Mouse (Mus musculus) fibroblast of lung, adult 2 months (primary cell): Measurements from ENCODE around the gene Wdr72.

Experiments
- DNase-seq: peaks from one replicate; pipeline ENCODE4 v3.0.0-alpha.2; 2011; ENCODE audit warnings: low read depth

The Wdr72 gene

DNA sequence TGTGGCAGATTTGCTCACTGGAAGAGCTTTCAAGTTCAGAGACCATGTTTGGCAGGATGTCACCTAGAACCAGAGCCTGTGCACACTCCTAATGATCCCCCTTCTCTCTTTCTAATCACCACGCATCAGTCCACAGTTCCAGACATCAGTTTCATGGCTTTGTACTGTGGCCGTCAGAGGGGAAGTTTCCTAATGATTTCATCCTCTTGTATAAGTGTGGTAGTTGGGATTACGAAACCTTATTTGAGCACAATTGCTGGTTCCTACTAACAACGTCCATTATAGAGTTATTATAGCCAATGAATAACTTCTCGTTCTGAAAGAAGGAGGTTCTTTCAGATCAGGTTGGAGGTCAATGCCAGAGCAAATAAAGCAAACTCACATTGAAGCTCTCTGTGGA, 131.1 kb downstream of the Wdr72 start:
- no peak for DNase-seq

DNA sequence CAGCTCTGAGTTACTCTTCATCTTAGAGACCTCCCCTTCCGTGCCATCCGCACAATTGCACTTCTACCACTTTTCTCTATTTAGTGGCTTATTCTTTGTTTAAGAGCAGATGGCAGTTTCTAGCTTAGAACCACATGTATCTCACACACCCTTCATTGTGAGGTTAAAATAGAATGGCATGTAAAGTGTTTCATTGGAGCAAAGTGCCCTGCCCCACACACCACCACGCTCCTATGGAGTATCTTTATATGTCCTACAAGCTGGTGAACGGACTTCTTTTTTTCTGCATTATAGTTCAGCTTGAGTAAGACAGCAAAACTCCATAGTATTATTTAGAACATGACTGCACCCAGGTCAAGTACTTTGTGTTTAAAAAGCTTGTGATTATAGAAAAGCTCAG, 137.9 kb downstream of the Wdr72 start:
- no peak for DNase-seq

DNA sequence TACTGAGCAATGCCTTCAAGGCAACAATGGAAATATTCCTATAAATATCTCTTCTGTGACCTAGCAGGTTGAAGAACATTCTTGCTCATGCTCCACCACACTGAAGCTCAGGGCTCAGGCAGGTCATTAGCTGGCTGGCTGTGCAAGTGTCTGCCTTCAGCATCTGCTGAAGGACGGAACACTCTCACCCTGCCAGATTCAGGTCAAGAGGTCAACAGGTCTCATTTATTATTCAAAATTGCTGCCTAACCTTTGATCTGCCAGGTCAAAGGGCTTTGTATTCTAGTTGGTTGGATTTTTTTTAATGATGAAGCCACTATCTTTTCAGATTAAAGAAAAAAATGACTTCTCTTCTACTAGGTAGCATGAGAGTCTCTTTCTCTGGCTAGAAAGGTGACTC, 139.3 kb downstream of the Wdr72 start:
- no peak for DNase-seq

DNA sequence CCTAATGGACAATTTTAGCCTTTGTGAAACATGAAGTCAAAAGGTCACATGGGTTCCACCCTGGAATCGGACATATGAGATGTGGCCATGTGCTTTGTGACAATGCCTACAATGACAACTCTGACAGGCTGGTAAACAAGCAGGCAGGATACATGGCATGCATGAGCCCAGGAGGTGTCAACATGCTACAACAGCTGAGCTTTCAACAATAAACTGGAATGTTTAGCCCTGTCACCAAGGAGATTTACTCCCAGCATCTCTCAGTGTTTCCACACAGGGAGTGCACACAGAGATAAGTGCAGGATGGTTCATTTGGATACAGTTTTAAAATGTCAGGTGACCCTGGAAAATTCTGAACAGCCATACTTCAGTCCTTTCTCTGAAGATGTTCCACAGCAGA, 140.4 kb downstream of the Wdr72 start:
- no peak for DNase-seq

DNA sequence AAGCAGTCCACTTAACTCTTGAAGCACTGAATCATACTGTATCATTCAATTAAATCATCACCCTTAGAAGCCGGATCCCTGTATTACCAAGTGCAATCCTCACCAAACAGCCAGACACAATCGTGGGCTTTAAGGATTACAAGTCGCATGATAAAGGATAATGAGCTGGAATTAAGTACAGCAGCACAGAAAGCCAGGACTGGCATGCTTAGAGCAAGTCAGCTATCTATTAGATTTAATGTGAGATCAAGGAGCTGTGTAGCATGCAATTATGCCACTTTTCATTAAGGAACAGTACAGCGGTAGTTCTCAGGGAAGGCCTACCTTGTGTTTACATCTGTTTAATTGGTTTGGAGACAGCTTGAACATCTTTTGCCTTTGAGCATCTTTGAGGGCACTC, 148.2 kb downstream of the Wdr72 start:
- DNase-seq = no peak

DNA sequence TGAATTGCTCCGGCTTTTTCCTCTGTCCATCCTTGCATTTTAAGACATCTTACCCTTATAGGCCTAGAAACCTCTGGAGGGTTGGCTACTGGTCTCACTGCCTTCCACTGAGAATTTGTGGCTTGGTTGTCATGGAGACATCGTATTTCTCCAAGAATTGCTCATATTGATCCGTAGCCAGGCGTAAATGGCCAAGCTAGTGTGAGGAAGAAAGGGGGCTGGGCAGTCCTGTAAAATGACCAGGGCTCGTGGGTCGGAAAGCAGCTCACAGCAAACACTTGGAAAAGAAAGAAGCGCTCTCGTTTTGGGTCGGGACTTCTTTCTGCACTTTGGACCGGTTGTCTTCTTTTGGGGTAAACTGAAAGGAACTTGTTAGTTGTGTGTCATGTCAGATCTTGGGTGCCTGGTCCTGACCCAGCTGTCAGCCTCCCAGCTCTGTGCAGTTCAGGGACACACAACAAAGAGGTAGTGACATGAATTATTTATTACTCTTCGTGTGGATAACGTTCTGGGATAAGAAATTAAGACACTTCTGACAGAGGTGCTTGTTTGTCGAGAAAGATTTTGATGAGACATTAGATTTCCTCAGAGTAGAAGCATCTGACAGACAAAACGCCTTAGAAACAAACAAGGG, 167.7 kb downstream of the Wdr72 start:
- no peak for DNase-seq

DNA sequence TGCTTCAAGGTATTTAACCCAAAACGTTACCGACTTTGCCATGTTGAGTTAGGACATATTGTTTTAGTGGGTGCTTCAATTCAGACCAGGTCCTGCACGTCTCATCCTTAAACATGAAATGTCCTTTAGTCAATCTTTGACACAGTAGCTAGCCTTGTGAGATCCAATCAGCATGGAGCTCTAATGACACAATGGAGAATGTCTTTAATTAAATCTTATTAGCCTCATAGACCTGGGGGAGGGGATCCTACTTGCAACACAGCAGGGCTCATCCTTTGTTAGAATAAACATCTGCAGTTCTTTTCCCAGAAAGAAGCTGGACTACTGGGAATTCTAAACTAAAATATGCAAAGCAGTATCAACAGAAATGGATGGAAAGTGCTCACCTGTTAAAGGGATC, 171.9 kb downstream of the Wdr72 start:
- DNase-seq = no peak

DNA sequence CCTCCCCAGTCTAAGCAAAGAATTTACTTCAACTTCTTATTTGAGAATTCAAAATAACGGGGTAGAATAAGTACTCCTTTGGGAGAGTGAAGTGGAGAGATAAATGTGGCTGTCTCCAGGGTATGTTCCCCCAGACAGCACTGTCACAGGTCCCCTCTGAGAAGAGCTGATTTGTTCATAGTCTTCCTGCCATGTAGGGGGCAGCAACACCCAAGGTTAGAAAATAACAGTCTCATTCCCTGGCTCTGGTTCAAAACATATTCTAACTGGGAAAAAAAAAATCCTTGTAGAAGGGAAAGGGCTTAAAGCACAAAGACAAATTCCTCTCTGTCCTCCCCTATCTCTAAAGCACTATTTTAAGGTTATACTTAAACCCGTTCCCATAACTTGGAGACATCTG, 176.1 kb downstream of the Wdr72 start:
- DNase-seq = no peak

DNA sequence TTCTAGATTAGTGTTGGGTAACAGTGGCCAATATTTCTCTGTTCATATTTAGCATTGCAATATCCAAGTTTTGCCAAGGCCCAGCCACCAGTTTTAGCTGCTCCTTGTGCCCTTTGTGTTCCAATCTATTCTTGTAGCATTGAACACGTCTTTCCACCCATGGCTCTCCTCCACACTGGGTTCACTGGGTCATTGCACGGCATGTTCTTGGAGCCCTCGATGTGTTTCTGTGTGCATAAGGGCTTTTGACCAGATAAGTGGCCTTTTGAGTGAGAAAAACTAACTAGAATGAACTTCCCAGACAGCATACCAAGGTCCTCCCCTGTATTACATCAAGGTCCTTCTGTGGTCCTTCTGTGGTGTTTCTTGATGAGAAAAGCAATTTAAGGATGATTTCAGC, 184.3 kb downstream of the Wdr72 start:
- no peak for DNase-seq

DNA sequence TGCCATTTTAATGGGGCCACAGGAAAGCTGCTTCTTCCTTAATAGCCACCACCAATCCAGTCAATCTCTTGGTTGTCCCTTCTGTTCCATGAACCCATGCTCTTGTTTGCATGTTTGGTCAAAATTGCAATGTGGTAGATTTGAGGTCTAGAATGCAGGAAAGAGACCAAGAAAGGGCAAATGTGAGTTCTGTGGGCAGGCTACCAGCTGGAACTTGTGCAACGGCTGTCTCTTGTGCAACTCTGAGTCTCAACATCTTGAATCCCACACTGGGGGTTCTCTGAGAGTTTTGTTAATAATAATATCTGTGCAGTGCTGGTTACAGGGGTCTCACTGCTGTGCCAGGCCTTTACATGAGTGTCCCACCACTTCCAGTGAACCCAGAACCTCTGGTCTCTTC, 208.6 kb downstream of the Wdr72 start:
- no peak for DNase-seq

DNA sequence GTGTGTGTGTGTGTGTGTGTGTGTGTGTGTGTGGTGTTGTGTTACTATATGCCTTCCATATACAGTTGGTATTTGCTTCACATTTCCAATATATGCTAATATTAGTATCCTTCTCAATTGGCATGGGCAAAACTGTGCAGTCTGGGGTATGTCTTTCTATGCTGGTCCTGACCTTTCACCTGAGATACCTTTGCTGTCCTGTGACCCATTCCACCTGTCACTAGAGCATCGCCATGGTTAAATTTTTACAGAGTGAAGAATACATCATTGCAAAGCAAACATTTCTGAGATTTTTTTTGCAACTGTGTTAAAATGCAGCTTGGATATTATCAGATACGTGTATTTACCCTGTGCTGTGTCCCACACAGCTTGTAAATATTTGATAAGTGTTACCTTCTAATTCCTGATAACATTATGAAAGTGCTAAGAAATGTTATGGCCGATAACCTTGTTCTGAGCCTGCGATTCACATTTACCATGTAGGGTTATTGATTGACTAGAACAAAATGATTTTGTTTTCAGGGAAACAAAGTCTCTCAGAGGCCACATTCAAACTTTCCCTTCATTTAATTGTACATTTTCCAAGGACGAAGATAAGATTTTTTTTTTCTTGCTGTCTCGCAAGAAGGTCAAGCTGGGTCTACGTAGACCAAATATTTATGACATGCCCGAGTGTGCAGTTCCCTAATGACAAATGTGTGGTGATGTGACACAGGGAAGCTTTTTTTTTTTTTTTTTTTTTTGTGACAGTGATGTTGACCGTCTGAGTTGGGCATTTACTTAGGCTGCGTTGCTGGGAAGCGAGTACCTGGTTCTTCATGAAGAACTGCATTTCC, 214.2 kb downstream of the Wdr72 start:
- no peak for DNase-seq

DNA sequence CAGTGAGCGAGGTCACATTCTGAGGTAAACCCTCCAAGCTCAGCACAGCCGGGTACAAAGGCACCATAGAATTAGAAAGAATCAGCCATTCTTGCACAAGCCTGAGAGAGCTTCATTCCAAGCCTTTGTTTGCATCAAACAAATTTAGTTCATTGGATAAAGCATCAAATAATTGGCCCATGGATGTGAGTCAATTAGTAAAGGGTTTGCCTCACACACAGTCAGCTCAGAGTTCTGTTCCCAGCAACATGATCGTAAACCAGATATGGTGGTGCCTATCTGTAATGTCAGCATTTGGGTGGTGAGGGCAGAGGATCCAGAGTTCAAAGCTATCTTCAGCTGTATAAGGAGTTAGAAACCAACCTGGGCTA, 214.8 kb downstream of the Wdr72 start:
- no peak for DNase-seq

DNA sequence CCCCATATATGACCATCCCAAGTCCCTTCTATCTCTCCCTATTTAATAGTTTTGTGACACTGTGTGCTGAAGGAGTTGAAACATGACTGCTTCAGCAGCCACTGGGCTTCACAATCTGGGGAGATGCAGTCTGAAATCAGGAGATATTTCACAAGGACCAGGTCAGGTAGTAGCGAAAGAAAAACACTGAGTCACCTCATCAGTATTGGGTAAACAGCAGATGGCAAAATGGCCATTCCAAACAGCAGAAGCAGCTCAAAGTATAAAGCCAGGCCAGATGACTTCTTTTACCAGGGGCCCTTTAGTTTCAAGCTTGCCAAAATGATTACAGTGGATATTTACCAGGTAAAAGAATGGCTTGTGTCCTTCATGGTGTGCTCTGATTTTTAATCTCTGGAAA, 215.8 kb downstream of the Wdr72 start:
- DNase-seq = no peak

DNA sequence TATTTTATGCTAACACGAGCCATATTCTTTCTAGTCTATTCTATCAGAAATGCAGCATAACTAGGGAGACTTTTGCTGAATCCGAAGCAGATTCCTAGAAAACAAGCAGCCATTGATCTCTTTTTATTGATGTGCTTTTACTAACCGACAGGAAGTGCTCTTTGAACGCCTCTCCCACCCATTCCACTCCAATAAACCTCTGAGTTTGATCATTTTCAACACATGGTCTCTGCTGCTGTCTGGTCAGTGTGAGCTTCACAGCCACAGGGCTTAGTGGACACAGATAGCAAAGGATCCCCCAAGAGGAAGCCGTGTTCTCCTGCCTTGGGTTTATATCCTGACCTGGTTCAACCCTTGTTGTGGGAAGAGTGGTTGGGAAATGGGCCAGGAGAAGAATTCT, 218.7 kb downstream of the Wdr72 start:
- no peak for DNase-seq

DNA sequence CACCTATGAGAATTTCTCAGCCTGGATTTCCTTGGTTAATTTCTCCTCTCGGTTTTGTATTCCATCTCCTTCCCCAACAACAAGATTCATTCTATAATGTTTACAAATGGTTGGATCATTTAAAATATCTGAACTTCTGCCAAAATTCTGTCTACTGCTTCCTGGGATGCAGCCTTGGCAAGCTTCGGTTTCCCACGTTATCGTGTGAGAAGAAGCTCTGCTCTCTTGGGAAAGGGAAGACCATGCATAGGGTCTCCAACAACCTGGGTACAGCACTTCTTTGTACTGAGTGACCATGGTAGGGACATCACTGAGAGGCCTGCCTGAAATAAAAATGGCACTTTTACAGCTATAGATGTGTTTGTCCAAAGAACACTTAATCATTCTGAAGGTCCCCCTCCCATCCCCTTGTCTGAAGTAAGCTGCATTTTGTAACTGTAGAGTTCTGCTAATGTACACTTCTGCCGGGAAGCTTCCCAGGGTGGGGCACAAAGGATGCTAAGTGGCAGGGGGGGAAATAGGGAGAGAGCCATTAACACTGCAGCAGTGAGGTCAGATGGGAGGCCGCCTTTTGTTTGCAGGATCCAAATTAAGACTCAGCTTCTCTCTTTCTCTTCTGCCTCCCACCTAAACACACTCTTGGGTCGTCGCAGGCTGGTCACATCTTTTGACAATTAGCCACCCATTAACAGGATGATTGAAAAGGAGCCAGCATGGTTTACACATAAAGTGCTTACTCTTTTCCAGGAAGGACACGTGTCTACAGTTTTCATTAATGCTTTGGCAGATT, 220.7 kb downstream of the Wdr72 start:
- DNase-seq = no peak

DNA sequence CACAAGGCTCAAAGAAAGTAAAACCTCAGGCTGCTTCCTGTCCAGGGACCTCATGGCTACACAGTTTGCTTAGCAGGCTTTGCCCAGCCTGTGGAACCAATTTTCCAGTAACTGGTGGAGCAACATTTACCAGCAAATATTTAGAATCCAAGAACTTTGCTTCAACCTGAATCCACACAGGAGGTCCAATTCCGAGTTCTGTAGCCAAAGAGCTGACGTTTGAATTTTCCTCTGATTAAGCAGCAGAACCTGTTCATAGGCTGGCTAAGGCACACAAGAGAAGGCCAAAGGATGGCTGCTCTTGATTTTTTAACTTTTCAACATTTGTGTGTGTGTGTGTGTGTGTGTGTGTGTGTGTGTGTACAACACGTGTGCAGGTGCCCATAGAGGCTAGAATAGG, 222.2 kb downstream of the Wdr72 start:
- no peak for DNase-seq
